Mouse (Mus musculus) ES-E14 (cell line): ENCODE measurements around the gene 1700030J22Rik.

ENCODE experiments used
- CHD2 ChIP-seq: IDR thresholded peaks from 2 replicates; pipeline ENCODE4 v1.6.1; 2014; ENCODE audit warnings: mild to moderate bottlenecking, low read depth, low read length, inconsistent platforms
- HCFC1 ChIP-seq: IDR thresholded peaks from 2 replicates; pipeline ENCODE4 v1.6.1; 2012; ENCODE audit warnings: low read length, inconsistent platforms, borderline replicate concordance; ENCODE audit not compliant: insufficient read depth
- ZC3H11A ChIP-seq: IDR thresholded peaks from 2 replicates; pipeline ENCODE4 v1.6.1; 2012; ENCODE audit warnings: low read depth, mild to moderate bottlenecking, inconsistent platforms, low read length, borderline replicate concordance

DNA sequence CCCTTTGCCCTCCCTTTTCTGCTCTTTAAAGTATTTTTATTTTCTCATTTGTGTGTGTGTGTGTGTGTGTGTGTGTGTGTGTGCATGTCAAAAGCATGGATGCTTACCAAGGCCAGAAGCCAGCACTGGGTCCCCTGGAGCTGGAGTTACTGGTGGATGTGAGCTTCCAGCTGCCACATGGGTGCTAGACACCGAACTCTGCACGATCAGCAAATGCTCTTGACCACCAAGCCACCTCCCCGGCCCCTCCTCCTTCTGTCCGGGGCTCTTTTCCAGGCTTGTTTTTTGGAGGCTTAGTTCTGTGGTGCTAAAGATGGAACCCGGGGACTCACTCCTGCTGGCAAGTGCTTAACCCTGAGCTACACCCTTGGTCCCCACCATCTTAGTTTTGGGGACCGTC lies 31.9 kb downstream of the 1700030J22Rik start:
- TF ChIP-seq CHD2 (no peak), ZC3H11A (no peak), HCFC1 (no peak)
